Mouse (Mus musculus): Measurements from ENCODE around the gene En1. TPM values are rescaled to one million over a fixed set of nuclear protein-coding genes. Genes with fewer than 3 reads are reported as not detected.
A peak's percentile ranks its signal among the peaks of the same experiment; 100 is the strongest.

Gene En1
- total RNA-seq, 4 experiments from 2014 or later, result not detected

- no peak for DNase-seq (ENCODE audit: low spot score in 2 of 2)
Measured at GRCm38 (mm10) chr1:120626930-120627621, 24.9 kb downstream of the En1 start.

GRCm38 (mm10) chr1:120627622-120628001 lies 25.4 kb downstream of the En1 start:
- no peak for DNase-seq (ENCODE audit: low spot score in 2 of 2)

GRCm38 (mm10) chr1:120628821-120629220 lies 26.6 kb downstream of the En1 start:
- no peak for DNase-seq (ENCODE audit: low spot score in 2 of 2)

GRCm38 (mm10) chr1:120643380-120643779 lies 41.2 kb downstream of the En1 start:
- DNase-seq (ENCODE audit: low spot score in 2 of 2), result no peak

DNA sequence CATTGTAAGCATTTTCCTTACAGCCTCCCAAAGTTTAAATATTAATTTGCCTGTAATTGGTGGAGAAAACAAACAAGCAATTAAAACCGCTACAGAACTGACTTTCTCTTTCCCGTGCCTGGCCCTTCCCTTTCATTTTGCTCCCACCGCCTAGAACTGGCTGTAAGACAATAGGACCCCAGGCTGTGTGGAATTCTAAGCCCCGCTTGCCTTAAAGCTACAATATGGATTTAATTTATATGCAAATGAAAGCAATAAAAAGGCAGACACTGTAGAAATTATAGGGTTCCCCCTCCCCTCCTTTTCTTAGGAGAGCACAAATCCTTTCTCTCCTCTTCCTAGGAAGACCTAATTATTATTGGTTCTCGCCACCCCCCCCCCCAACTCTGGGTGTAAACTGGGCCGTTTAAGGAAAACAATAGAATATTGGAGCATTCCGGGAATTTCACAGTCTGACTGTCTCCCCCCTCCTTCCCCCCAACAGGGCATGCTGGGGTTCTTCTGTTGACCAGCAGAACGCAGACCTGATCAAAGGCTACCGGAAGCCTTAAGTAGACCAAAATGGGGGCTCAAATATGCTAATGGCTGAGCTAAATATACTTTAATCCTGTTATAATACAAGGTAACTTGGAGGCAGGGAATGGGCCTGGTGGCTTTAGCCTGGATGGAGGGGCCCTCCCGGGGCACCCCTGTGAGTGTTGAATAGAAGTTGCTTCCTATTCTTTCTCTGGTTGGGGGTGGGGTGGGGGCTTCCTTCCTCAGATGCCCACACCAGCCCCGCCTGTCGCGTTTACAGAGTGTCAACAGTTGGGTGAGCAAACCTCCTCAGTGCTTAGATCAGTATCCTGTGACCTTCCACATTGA lies 41.9 kb downstream of the En1 start:
- no peak for DNase-seq (ENCODE audit: low spot score in 2 of 2)

DNA sequence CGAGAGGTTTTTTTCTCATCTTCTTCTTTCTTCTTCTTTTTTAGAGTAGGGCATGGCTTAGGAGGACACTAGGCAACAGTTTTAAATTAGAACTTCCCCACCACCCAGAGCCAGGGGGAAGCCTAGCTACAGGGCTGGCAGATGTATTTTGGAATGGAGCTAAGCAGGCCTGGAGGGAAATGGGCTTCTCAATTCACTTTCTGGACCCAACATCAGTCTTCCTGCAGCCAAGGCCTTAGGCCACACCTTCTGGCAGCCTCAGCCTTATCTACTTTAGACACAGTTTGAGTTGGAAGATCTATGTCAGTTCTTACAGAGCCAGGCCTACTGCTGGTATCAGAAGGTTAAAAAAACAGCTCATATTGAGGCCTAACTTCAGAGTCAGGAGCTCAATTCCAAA lies 42.5 kb downstream of the En1 start:
- DNase-seq (ENCODE audit: low spot score in 2 of 2), result no peak

GRCm38 (mm10) chr1:120650068-120650467 lies 47.9 kb downstream of the En1 start:
- no peak for DNase-seq (ENCODE audit: low spot score in 2 of 2)

- no peak for DNase-seq (ENCODE audit: low spot score in 2 of 2)
Measured at GRCm38 (mm10) chr1:120651997-120652396, 49.8 kb downstream of the En1 start.

GRCm38 (mm10) chr1:120654950-120655396 lies 52.8 kb downstream of the En1 start:
- DNase-seq (ENCODE audit: low spot score in 2 of 2), result peak; percentile 2 to 26

Other genes starting within 250 kb of the En1 start
- not detected for gene Marco, start 97.4 kb upstream of the En1 start, total RNA-seq (2022)

Measured in left cerebral cortex, adult 8-10 months (tissue).